In the genomic region with DNA sequence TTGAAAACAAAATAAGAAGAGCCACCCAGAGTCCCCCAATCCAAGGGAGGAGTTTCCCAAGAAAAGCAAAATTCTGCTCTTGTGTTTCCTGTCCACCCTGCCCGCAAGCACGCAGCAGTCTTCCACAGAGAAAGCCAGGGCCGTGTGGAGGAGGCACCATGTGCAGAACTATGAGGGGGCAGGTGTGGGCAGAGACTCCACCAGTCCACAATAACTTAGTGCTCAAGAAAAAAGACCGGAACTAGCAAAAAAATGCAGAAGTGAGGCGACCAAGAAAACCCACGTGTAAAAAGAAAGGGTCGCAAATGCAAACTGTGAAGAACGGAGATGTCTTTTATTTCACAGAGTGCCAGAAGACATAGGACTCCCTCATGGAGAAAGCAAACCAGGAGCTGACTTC, we compare ENCODE assay signal across 14 mouse cellular contexts.
DNase-seq lines count a peak whose midpoint lies in the region; ATAC-seq and TF ChIP-seq lines count a peak whose summit lies in the region.
"Had no signal": no experiment of that assay in that cellular context is flagged by ENCODE, and none has a peak within 500 bp of the region (broad histone marks: within the 10 kb centered on the region; RNA-seq: fewer than 3 reads in every experiment).

No protein-coding gene starts in this region.

- H3K9me3 ChIP-seq in liver, postnatal 0 days (ENCODE audit: low read length), result no peaks in the 10 kb centered on the region
- H3K9me3 ChIP-seq in intestine, embryonic 16.5 days (ENCODE audit: control insufficient read depth, low read length), result no peaks in the 10 kb centered on the region
- H3K9me3 ChIP-seq: liver, embryonic 12.5 days had no signal

- TF ChIP-seq EP300 in heart, adult 2 months (IDR thresholded peaks at IDR 0.05; ENCODE audit: insufficient read depth, low read depth, low read length), result no peak
- no peak for TF ChIP-seq EP300 in liver, postnatal 0 days (IDR thresholded peaks at IDR 0.05; ENCODE audit: low read depth)

- no peak overlapping the region for H3K4me2 ChIP-seq in liver, postnatal 0 days (ENCODE audit: low read depth, low read length)
- H3K4me2 ChIP-seq in intestine, embryonic 16.5 days (ENCODE audit: low read depth, low read length), result no peak overlapping the region
- H3K4me2 ChIP-seq: liver, embryonic 12.5 days had no signal

- H3K27me3 ChIP-seq in heart, adult 2 months (ENCODE audit: control insufficient read depth, insufficient read depth, low read length), result no peaks in the 10 kb centered on the region
- H3K27me3 ChIP-seq in liver, postnatal 0 days (ENCODE audit: insufficient read depth, low read length), result no peaks in the 10 kb centered on the region
- no peaks in the 10 kb centered on the region for H3K27me3 ChIP-seq in intestine, embryonic 16.5 days (replicated peaks; ENCODE audit: control insufficient read depth, insufficient read depth, low read length)
- H3K27me3 ChIP-seq: liver, embryonic 12.5 days had no signal

- TF ChIP-seq CTCF in heart, adult 2 months (IDR thresholded peaks at IDR 0.05), result no peak
- no peak for TF ChIP-seq CTCF in liver, postnatal 0 days (IDR thresholded peaks at IDR 0.05; ENCODE audit: low read depth)

- peak in 1 of 2 experiments; percentile 33 for DNase-seq in heart, adult 2 months
- DNase-seq in heart, postnatal 14 days, result no peak
- DNase-seq in liver, postnatal 0 days, result no peak
- no peak for DNase-seq in liver
- DNase-seq in cerebellum, adult 11 months, result no peak
- DNase-seq: embryo, embryonic 11 days; layer of hippocampus, adult 9-11 months; lung, postnatal 36 days; thymus, adult 18-20 months had no signal

- H3K79me2 ChIP-seq in heart, adult 2 months (replicated peaks; ENCODE audit: control insufficient read depth, insufficient read depth, low read length), result no peaks in the 10 kb centered on the region

- H3K4me3 ChIP-seq in heart, adult 2 months, result no peak overlapping the region
- no peak overlapping the region for H3K4me3 ChIP-seq in liver, postnatal 0 days (ENCODE audit: low read depth, low read length)
- H3K4me3 ChIP-seq in intestine, embryonic 16.5 days (ENCODE audit: low read length), result no peak overlapping the region
- H3K4me3 ChIP-seq: liver, embryonic 12.5 days had no signal

- intact Hi-C loops in heart, adult 2 months (cut with DNase I), result no loop called here
- intact Hi-C loops in heart, postnatal 14 days (cut with DNase I), result no loop called here

- WGBS in heart, adult 2 months, result 45% methylated on average over 8 of the region's 8 CpGs
- WGBS in liver, postnatal 0 days (ENCODE audit: insufficient replicate concordance), result 36% methylated on average over 8 of the region's 8 CpGs
- WGBS in intestine, embryonic 16.5 days, result 80% methylated on average over 8 of the region's 8 CpGs

- no peaks in the 10 kb centered on the region for H3K4me1 ChIP-seq in heart, adult 2 months (ENCODE audit: control insufficient read depth, insufficient read depth, low read length)
- H3K4me1 ChIP-seq in liver, postnatal 0 days (ENCODE audit: insufficient read depth), result no peaks in the 10 kb centered on the region
- H3K4me1 ChIP-seq in intestine, embryonic 16.5 days (ENCODE audit: control insufficient read depth, insufficient read depth, low read length), result no peaks in the 10 kb centered on the region
- H3K4me1 ChIP-seq: liver, embryonic 12.5 days had no signal

- H3K9ac ChIP-seq in heart, adult 2 months (ENCODE audit: low read depth, low read length), result no peak overlapping the region
- no peak overlapping the region for H3K9ac ChIP-seq in liver, postnatal 0 days (replicated peaks)
- no peak overlapping the region for H3K9ac ChIP-seq in intestine, embryonic 16.5 days (ENCODE audit: low read depth, low read length)
- H3K9ac ChIP-seq: liver, embryonic 12.5 days had no signal

- ATAC-seq in liver, postnatal 0 days, result no peak
- ATAC-seq in common myeloid progenitor, adult 5-6 weeks (replicated peaks; ENCODE audit: low read depth, poor library complexity, severe bottlenecking), result peak; percentile 70
- ATAC-seq in megakaryocyte progenitor cell, adult 5-6 weeks (replicated peaks; ENCODE audit: poor library complexity), result peak; percentile 63
- ATAC-seq in intestine, embryonic 16.5 days, result no peak
- ATAC-seq: hindbrain, postnatal 0 days; liver, embryonic 12.5 days had no signal

- H3K36me3 ChIP-seq in heart, adult 2 months (ENCODE audit: control insufficient read depth, insufficient read depth, low read length), result no peaks in the 10 kb centered on the region
- H3K36me3 ChIP-seq in liver, postnatal 0 days (replicated peaks; ENCODE audit: insufficient read depth, low read length), result no peaks in the 10 kb centered on the region
- H3K36me3 ChIP-seq in intestine, embryonic 16.5 days (ENCODE audit: control insufficient read depth, insufficient read depth, low read length), result no peaks in the 10 kb centered on the region
- H3K36me3 ChIP-seq: liver, embryonic 12.5 days had no signal

- TF ChIP-seq POLR2A in heart, adult 2 months (IDR thresholded peaks at IDR 0.05; ENCODE audit: insufficient read depth, low read depth, low read length), result no peak

- peak overlapping the region; percentile 45 for H3K27ac ChIP-seq in heart, adult 2 months
- H3K27ac ChIP-seq in liver, postnatal 0 days (ENCODE audit: low read depth), result peak overlapping the region; percentile 29; the same call in 1 of the 2 replicates
- no peak overlapping the region for H3K27ac ChIP-seq in intestine, embryonic 16.5 days (ENCODE audit: low read length)
- H3K27ac ChIP-seq: hindbrain, postnatal 0 days; liver, embryonic 12.5 days had no signal

Comparison
In these comparisons a context has a peak if more than half of its experiments do, and no peak if none do; other contexts are left out.
1. ATAC-seq: peak in common myeloid progenitor, adult 5-6 weeks (single experiment) and megakaryocyte progenitor cell, adult 5-6 weeks (single experiment); none in liver, postnatal 0 days (single experiment) and intestine, embryonic 16.5 days (single experiment).